Mouse (Mus musculus) hindbrain, postnatal 0 days (tissue): ENCODE results near the gene Kcnj10. TPM values are rescaled to one million over a fixed set of nuclear protein-coding genes. Genes with fewer than 3 reads are reported as not detected.

Experiments
- ATAC-seq: fragments of 200-750 bp; cut with Nextera tagmentation; 2 replicates; pipeline ENCODE4 v1.8.0; 2017; ENCODE audit warnings: mild to moderate bottlenecking, moderate TSS enrichment, moderate library complexity
- DNase-seq: peaks from one replicate; pipeline ENCODE4 v3.0.0-alpha.2; 2015; ENCODE audit warnings: low spot score
- H3K27ac ChIP-seq: fragments of 300-500 bp; sonication (generic); 2 replicates; pipeline ENCODE4 v1.5.1; 2014; ENCODE audit warnings: mild to moderate bottlenecking
- H3K27me3 ChIP-seq: fragments of 300-500 bp; sonication (generic); 2 replicates; pipeline ENCODE4 v1.6.1; 2014; ENCODE audit warnings: low read length, mixed read lengths; ENCODE audit not compliant: insufficient read depth
- H3K36me3 ChIP-seq: fragments of 300-500 bp; sonication (generic); 2 replicates; pipeline ENCODE4 v1.6.1; 2014; ENCODE audit warnings: low read length, mixed read lengths; ENCODE audit not compliant: insufficient read depth
- H3K4me1 ChIP-seq: fragments of 300-500 bp; sonication (generic); 2 replicates; pipeline ENCODE4 v1.6.1; 2014; ENCODE audit warnings: antibody characterized with exemption, low read length, mixed read lengths; ENCODE audit not compliant: insufficient read depth
- H3K4me2 ChIP-seq: fragments of 300-500 bp; sonication (generic); 2 replicates; pipeline ENCODE4 v1.6.1; 2014; ENCODE audit warnings: low read depth, mild to moderate bottlenecking, low read length, moderate library complexity, mixed read lengths
- H3K4me3 ChIP-seq: fragments of 300-500 bp; sonication (generic); 2 replicates; pipeline ENCODE4 v1.5.1; 2014; ENCODE audit warnings: low read length
- H3K9ac ChIP-seq: fragments of 300-500 bp; sonication (generic); replicated peaks from 2 replicates; pipeline ENCODE4 v1.6.1; 2014; ENCODE audit warnings: mild to moderate bottlenecking, low read length, moderate library complexity, mixed read lengths
- H3K9me3 ChIP-seq: fragments of 300-500 bp; sonication (generic); 2 replicates; pipeline ENCODE4 v1.6.1; 2016; ENCODE audit warnings: low read length, mixed read lengths
- CTCF ChIP-seq: IDR thresholded peaks from 2 replicates; pipeline ENCODE4 v1.5.1; 2016; ENCODE audit warnings: antibody characterized with exemption, control low read depth, low read depth
- WGBS: fragments of 180-500 bp; shearing (Covaris S2); extraction: QIAGEN DNeasy Blood & Tissue Kit; methylation state at CpG from one replicate; pipeline ENCODE4 v1.1.7; 2014; 5-methylcytosine and 5-hydroxymethylcytosine counted together
- polyA plus RNA-seq: library from polyadenylated mRNA; unstranded; fragments of >200 nt; fragmentation: Nextera tagmentation; extraction: Ambion mirVana; gene quantifications from 2 replicates; pipeline ENCODE4 v1.2.1, GENCODE M21; 2015
- total RNA-seq: library from RNA; depleted of rRNA; stranded (reverse); fragments of >200 nt; gene quantifications from 2 replicates; pipeline ENCODE4 v1.2.3, GENCODE M21; 2014

Kcnj10 gene
- total and polyA plus RNA-seq, 2 experiments from 2014 or later: 5.4 to 8.6 TPM

DNA sequence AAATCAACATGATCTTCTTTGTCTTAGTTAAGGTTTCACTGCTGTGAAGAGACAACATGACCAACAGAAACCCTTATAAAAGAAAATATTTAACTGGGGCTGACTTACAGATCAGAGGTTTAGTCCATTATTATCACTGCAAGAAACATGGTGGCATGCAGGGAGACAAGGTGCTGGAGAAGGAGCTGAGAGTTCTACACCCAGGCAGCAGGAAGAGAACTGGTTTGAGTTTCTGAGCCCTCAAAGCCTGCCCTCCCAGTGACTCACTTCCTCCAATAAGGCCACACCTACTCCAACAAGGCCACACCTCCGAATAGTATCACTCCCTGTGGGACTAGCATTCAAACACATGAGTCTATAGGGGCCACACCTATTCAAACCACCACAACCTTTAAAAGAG lies 49.8 kb downstream of the Kcnj10 start:
- Histone ChIP-seq H3K4me2 (no peak overlapping the region), H3K27ac (no peak overlapping the region), H3K4me1 (no peaks in the 10 kb centered on the region; the same call in 1 of the 2 replicates), H3K9me3 (no peaks in the 10 kb centered on the region), H3K4me3 (no peak overlapping the region), H3K27me3 (no peaks in the 10 kb centered on the region), H3K36me3 (no peaks in the 10 kb centered on the region), H3K9ac (no peak overlapping the region)
- ATAC-seq (no peak), DNase-seq (no peak)
- no peak for TF ChIP-seq CTCF
- 61% methylated on average over 1 of the region's 1 CpGs for WGBS

DNA sequence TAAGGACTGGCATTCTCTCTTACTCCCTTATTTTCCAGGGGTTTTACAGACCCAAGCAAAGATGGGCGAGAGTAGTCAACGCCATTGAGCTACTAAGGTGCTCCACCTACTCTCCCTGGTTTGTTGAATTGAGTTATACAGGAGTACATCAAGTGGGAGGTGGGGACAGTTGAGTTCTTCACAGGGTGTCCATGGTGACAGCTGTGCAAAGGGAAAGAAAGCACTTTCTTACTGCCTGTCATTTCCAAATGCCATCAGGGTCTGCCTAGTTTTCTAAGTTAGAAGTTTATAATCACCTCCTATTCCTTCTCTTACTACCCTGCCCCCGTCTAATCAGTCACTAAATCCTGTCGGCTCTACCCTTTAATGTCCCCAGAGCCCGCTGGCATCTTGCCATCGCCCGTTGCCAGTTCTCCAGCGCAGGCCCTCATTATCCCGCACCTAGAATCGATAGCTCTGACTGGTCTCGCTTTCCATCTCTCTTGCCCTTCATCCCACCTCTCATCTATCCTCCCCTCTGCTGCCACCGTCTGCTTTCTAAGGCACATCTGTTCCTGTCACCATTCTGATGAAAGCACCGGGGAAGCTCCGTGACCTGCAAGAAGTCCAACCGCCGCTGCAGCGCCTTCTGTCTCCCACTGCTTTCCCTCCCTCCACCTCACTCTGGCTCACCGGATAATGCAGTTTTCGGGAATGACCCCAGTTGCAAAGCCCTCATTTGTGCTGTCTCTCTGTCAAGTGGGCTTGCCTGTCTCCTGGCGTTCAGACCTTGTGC lies 51.0 kb downstream of the Kcnj10 start:
- Histone ChIP-seq H3K4me3 (0 out of 2 replicates have a peak overlapping the region, but pooled peaks have one; percentile 8), H3K9ac (no peak overlapping the region), H3K27me3 (no peaks in the 10 kb centered on the region), H3K9me3 (no peaks in the 10 kb centered on the region), H3K27ac (no peak overlapping the region), H3K4me2 (peak overlapping the region; percentile 44), H3K4me1 (no peaks in the 10 kb centered on the region; the same call in 1 of the 2 replicates), H3K36me3 (no peaks in the 10 kb centered on the region)
- ATAC-seq (peak; percentile 57; the same call in 1 of the 2 replicates), DNase-seq (peak; percentile 62)
- 14% methylated on average over 20 of the region's 20 CpGs for WGBS
- no peak for TF ChIP-seq CTCF

DNA sequence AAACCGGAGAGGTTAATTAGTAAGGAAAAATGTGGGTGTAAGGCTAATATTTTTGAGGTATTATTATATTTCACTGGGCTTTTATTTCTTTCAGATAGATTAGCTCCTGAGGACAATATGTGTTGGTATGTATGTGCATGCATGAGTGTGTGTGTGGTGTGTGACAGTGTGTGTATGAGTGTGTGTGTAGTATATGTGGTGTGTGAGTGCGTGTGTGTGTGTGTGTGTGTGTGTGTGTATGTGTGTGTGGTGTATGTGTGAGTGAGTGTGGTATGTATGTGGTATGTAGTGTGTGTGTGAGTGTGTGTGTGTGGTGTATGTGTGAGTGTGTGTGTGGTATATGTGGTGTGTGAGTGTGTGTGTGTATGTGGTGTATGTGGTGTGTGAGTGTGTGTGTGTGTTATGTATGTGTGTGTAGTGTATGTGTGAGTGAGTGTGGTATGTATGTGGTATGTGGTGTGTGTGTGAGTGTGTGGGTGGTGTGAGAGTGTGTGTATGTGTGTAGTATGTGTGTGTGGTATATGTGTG lies 51.7 kb downstream of the Kcnj10 start:
- DNase-seq (no peak), ATAC-seq (peak; percentile 57)
- Histone ChIP-seq H3K9ac (no peak overlapping the region), H3K9me3 (no peaks in the 10 kb centered on the region), H3K4me3 (no peak overlapping the region), H3K4me1 (no peaks in the 10 kb centered on the region; the same call in 1 of the 2 replicates), H3K27ac (no peak overlapping the region), H3K27me3 (no peaks in the 10 kb centered on the region), H3K4me2 (peak overlapping the region; percentile 44; the same call in 1 of the 2 replicates), H3K36me3 (no peaks in the 10 kb centered on the region)
- TF ChIP-seq CTCF: no peak
- WGBS: 83% methylated on average over 2 of the region's 2 CpGs

DNA sequence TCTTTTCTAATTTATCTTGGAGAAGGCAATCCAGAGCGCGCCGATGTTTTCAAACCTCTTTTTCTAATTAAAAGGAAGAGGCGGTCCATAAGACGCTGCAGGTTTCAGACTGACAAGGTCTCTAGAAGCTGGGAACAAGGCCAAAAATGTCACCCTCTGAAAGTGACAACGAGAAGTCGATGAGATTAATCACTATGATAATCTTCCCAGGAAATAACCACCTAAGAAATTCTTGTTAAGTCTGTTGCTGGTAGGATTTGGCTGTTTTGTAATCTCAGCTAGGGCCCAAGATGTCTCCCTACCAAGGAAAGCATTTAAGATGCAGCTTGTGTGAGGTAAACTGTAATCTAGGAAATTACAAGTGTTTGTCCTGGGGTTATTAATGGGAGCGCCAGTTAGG lies 52.7 kb downstream of the Kcnj10 start:
- WGBS: 62% methylated on average over 8 of the region's 8 CpGs

DNA sequence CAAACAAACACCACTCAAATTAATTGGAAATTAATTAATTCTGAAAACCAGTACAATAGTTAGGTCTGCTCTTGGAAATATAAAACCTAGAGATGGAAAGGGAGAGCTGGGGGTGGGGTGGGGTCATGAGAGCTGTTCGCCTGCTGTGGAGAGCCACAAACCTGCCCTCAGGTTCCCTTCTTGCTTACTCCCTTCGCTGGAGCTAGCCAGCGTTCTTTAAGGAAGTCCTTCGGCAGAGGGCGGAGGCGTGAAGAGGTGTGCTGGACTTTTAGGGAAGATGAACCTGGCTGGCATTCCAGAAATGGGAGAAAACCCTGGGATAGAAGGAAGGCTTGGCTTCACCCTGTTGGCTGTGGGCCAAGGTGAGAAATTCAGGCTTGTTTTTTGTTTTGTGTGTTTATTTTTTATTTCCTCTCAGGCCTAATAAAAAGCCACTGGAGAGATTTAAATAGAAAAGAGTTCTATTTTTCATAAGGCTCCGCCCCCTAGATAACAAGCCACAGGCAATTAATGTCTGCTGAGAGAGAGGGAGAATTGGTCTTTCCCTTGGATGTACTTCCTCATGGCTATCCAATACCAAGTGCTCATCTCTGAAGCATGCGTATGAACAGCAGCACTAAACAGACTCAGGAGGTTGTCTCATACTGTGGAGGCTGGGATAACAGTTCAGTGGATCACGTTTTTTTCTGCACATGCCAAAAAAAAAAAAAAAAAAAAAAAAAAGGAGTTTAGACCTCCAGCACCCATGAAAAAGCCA lies 56.2 kb downstream of the Kcnj10 start:
- 62% methylated on average over 9 of the region's 9 CpGs for WGBS
- TF ChIP-seq CTCF: no peak
- H3K27me3 ChIP-seq: no peaks in the 10 kb centered on the region

More for the DNA sequence above, 52.7 kb downstream of the Kcnj10 start:
- Histone ChIP-seq H3K27ac (no peak overlapping the region), H3K9me3 (no peaks in the 10 kb centered on the region), H3K4me2 (no peak overlapping the region), H3K4me3 (no peak overlapping the region), H3K27me3 (no peaks in the 10 kb centered on the region), H3K4me1 (no peaks in the 10 kb centered on the region; the same call in 1 of the 2 replicates), H3K9ac (no peak overlapping the region), H3K36me3 (no peaks in the 10 kb centered on the region)
- ATAC-seq (no peak), DNase-seq (peak; percentile 12)
- no peak for TF ChIP-seq CTCF

DNA sequence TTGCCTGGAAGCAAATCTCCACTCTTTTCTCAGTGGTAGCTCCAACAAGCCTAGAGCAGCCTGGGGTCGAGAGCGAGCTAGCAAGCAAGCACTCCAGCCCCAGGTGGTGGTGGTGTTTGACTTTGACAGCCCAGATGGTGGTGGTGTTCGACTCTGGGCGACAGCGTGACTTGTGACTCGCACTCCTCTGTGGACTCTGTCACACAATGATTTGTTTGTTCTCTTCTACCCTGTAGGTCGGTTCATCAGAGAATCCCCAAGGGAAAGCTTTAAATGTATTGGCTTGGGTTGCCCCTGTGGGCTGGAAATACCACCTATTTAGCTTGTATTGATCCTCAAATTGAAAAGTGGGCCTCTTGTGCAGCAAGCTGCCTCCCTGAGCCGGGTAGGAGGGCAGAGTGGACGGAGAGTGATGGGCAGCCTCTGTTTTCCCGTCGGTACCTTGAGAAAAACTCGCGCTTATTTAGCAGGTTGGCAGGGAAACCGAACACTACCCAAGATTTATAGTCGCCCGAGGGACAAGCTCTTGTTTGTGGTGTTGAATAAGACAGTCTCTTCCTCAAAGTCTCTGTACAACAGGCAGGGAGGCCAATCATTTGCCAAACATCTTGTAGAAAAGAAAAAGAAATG lies 65.2 kb downstream of the Kcnj10 start:
- Histone ChIP-seq H3K36me3 (no peaks in the 10 kb centered on the region), H3K27ac (no peak overlapping the region)
- peak; percentile 33 for ATAC-seq

More for the DNA sequence above, 56.2 kb downstream of the Kcnj10 start:
- Histone ChIP-seq H3K4me3 (no peak overlapping the region), H3K27ac (no peak overlapping the region), H3K36me3 (no peaks in the 10 kb centered on the region), H3K4me2 (no peak overlapping the region), H3K9ac (no peak overlapping the region), H3K9me3 (no peaks in the 10 kb centered on the region), H3K4me1 (no peaks in the 10 kb centered on the region)
- DNase-seq (no peak), ATAC-seq (no peak)

More for the DNA sequence above, 65.2 kb downstream of the Kcnj10 start:
- no peaks in the 10 kb centered on the region for H3K4me1 ChIP-seq
- H3K9me3 ChIP-seq: no peaks in the 10 kb centered on the region
- no peak overlapping the region for H3K4me3 ChIP-seq
- no peak overlapping the region for H3K9ac ChIP-seq
- no peak for TF ChIP-seq CTCF
- DNase-seq: peak; percentile 7
- no peaks in the 10 kb centered on the region; the same call in 1 of the 2 replicates for H3K27me3 ChIP-seq
- H3K4me2 ChIP-seq: no peak overlapping the region
- 32% methylated on average over 16 of the region's 16 CpGs for WGBS
